Mouse (Mus musculus): ENCODE measurements around the gene Setd2. TPM values are rescaled to one million over a fixed set of nuclear protein-coding genes. Genes with fewer than 3 reads are reported as not detected.
A peak's percentile ranks its signal among the peaks of the same experiment; 100 is the strongest.

Gene Setd2
- total RNA-seq (2022): 10 to 100 TPM; 54.9 to 70.6 (median 61.4) TPM

- peak; percentile 31 to 59 for DNase-seq (ENCODE audit: low spot score in 2 of 2)
These were observed at the start of gene Setd2 for GRCm38 (mm10) chr9:110532538-110533291. Gene Setd2, plus strand, starts transcription at chr9:110532597.

- no peak for DNase-seq (ENCODE audit: low spot score in 2 of 2)
These were observed 43.6 kb upstream of the Setd2 start for GRCm38 (mm10) chr9:110488841-110489240.

- no peak for DNase-seq (ENCODE audit: low spot score in 2 of 2)
These were observed 41.5 kb upstream of the Setd2 start for GRCm38 (mm10) chr9:110490913-110491312.

GRCm38 (mm10) chr9:110525737-110526136 is 6.7 kb upstream of the Setd2 start:
- no peak for DNase-seq (ENCODE audit: low spot score in 2 of 2)

GRCm38 (mm10) chr9:110529002-110529737 is 3.2 kb upstream of the Setd2 start:
- DNase-seq (ENCODE audit: low spot score in 2 of 2): no peak

- DNase-seq (ENCODE audit: low spot score in 2 of 2): no peak
These were observed 1.7 kb upstream of the Setd2 start for GRCm38 (mm10) chr9:110530650-110531049.

GRCm38 (mm10) chr9:110531151-110531791 is 1.1 kb upstream of the Setd2 start:
- no peak for DNase-seq (ENCODE audit: low spot score in 2 of 2)

- peak; percentile 87 to 90 for DNase-seq (ENCODE audit: low spot score in 2 of 2)
These were observed 395 bp upstream of the Setd2 start for GRCm38 (mm10) chr9:110531914-110532489.

- DNase-seq (ENCODE audit: low spot score in 2 of 2): no peak
These were observed 1.2 kb downstream of the Setd2 start for GRCm38 (mm10) chr9:110533645-110534044.

- DNase-seq (ENCODE audit: low spot score in 2 of 2): no peak
These were observed 2.7 kb downstream of the Setd2 start for GRCm38 (mm10) chr9:110535114-110535513.

- DNase-seq (ENCODE audit: low spot score in 2 of 2): no peak
These were observed 4.2 kb downstream of the Setd2 start for GRCm38 (mm10) chr9:110536636-110537035.

- no peak for DNase-seq (ENCODE audit: low spot score in 2 of 2)
These were observed 6.1 kb downstream of the Setd2 start for GRCm38 (mm10) chr9:110538511-110538910.

GRCm38 (mm10) chr9:110541988-110542387 is 9.6 kb downstream of the Setd2 start:
- DNase-seq (ENCODE audit: low spot score in 2 of 2): no peak

GRCm38 (mm10) chr9:110548261-110548660 is 15.9 kb downstream of the Setd2 start:
- DNase-seq (ENCODE audit: low spot score in 2 of 2): no peak

- no peak for DNase-seq (ENCODE audit: low spot score in 2 of 2)
These were observed 35.9 kb downstream of the Setd2 start for GRCm38 (mm10) chr9:110568309-110568708.

- DNase-seq (ENCODE audit: low spot score in 2 of 2): no peak
These were observed 49.8 kb downstream of the Setd2 start for GRCm38 (mm10) chr9:110582161-110582560.

GRCm38 (mm10) chr9:110583521-110583920 is 51.1 kb downstream of the Setd2 start:
- no peak for DNase-seq (ENCODE audit: low spot score in 2 of 2)

- DNase-seq (ENCODE audit: low spot score in 2 of 2): no peak
These were observed 79.1 kb downstream of the Setd2 start for GRCm38 (mm10) chr9:110611471-110611870.

GRCm38 (mm10) chr9:110617081-110617480 is 84.7 kb downstream of the Setd2 start:
- DNase-seq (ENCODE audit: low spot score in 2 of 2): no peak

GRCm38 (mm10) chr9:110620180-110620579 is 87.8 kb downstream of the Setd2 start:
- no peak for DNase-seq (ENCODE audit: low spot score in 2 of 2)

- no peak for DNase-seq (ENCODE audit: low spot score in 2 of 2)
These were observed 88.3 kb downstream of the Setd2 start for GRCm38 (mm10) chr9:110620685-110621084.

Data from layer of hippocampus, adult 8-10 months (tissue).